Mouse (Mus musculus) embryonic fibroblast, embryonic 13.5 days (primary cell): ENCODE results near the gene Slc34a1. TPM values are rescaled to one million over a fixed set of nuclear protein-coding genes. Genes with fewer than 3 reads are reported as not detected.
"Not testable (repeated sequence)": the region's sequence is repeated elsewhere in the genome, so short reads cannot be mapped to it uniquely, and the experiment has no call there.

Experiments used
- H3K27ac ChIP-seq: 2 replicates; pipeline ENCODE4 v1.5.1; 2012; ENCODE audit warnings: low read length, control low read depth, inconsistent platforms; ENCODE audit not compliant: insufficient read depth
- H3K4me1 ChIP-seq: 2 replicates; pipeline ENCODE4 v1.6.1; 2011; ENCODE audit warnings: low read length; ENCODE audit not compliant: control insufficient read depth, insufficient read depth
- H3K4me3 ChIP-seq: 2 replicates; pipeline ENCODE4 v1.5.1; 2011; ENCODE audit warnings: mild to moderate bottlenecking, control low read depth, low read length; ENCODE audit not compliant: insufficient read depth
- CTCF ChIP-seq: IDR thresholded peaks from 2 replicates; pipeline ENCODE4 v1.5.1; 2011; ENCODE audit warnings: mild to moderate bottlenecking, control low read depth, low read length, moderate library complexity, borderline replicate concordance; ENCODE audit not compliant: insufficient read depth
- POLR2A ChIP-seq: IDR thresholded peaks from 2 replicates; pipeline ENCODE4 v1.6.1; 2011; ENCODE audit warnings: low read depth, mild to moderate bottlenecking, control low read depth, low read length, moderate library complexity
- polyA plus RNA-seq: library from polyadenylated mRNA; stranded (reverse); fragments of >200 nt; gene quantifications from 2 replicates; pipeline ENCODE4 v1.2.4, GENCODE M21; 2011; ENCODE audit warnings: low read depth; ENCODE audit not compliant: missing spikeins, insufficient read length

Gene Slc34a1
- polyA plus RNA-seq, 1 experiment, result not detected

DNA sequence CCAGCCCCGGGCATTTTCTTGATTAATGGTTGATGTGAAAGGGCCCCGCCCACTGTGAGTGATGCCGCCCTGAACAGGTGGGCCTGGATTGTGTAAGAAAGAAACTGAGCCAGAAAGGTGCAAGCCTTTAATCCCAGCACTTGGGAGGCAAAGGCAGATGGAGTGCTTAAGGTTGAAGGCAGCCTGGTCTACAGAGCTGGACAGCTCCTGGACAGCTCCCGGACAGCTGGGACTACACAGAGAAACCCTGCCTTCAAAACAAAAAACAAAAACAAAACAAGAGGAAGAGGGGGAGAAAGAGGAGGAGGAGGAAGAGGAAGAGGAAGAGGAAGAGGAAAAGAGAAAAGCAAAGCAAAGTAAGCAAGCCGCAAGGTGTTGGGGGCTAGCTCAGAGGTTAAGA lies 21.2 kb downstream of the Slc34a1 start:
- TF ChIP-seq CTCF, result no peak
- no peak for TF ChIP-seq POLR2A
- no peak overlapping the region for H3K27ac ChIP-seq
- no peak overlapping the region for H3K4me3 ChIP-seq
- H3K4me1 ChIP-seq, result no peaks in the 10 kb centered on the region

- Histone ChIP-seq H3K27ac (no peak overlapping the region), H3K4me3 (no peak overlapping the region), H3K4me1 (no peaks in the 10 kb centered on the region)
- no peak for TF ChIP-seq POLR2A
- no peak for TF ChIP-seq CTCF
Measured at GRCm38 (mm10) chr13:55420018-55420932, 22.3 kb downstream of the Slc34a1 start.

DNA sequence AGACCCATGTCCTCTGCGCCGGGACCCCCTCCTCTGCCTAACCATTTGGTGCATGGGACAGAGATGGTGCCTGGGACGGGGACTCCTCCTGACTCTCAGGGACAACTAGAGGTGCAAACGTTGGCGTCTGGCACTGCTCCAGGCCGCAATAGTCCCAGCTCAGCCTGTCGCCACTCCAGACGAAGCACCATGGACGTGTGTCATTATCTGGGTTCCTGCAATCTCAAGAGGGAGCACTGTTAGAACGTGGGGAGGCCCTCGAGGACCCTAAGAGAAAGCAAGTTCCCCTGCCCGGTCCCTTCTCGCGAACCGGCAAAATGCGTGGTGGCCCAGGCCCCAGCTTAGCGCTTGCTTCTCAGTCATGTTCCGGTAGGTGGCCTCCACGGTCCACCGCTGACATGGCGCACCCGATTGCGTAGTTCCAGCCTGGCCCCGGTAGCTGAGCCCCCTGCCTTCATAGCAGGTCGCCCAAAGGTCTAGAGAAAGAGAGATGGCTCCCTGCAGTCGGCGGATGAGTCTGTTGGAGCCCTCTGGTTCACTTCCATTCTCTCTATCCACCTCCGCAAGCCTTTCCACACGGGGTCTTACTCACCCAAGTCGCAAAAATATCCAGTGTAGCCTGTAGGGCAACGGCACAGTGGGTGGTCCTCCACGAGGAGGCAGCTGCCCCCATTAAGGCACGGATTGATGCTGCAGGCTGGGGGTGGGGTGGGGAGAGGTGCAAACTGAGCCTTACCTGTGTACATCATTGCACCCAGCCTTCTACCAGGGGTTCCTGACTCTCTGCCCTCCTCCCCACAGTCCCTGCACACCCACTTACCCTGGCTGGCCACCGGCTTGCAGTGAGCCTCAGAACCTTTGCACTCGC lies 23.2 kb downstream of the Slc34a1 start:
- no peaks in the 10 kb centered on the region for H3K4me1 ChIP-seq
- no peak for TF ChIP-seq POLR2A
- peak; percentile 86 for TF ChIP-seq CTCF

DNA sequence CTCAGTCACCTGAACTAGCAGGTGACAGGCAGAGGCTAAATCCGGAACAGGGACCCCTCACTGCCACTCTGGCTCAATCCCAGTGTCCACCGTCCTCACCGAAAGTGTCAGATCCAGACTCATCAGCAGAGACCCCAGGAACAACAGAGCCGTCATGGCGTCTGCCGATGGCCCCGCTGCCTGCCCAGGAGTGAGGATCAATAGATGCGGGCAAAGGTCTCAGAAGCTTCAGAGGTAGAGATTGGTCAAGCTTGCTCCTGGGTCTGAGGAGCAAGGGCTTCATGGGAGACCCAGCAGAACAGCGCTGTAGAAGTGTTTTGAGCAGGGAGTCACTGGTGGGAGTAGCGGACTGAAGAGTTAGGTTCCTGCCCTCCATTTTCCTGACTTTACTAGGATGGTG lies 28.6 kb downstream of the Slc34a1 start, which contains the start of gene F12:
TSS of gene F12 (minus strand) at position 181 of the 400 bp plus-strand sequence.
- no peak for TF ChIP-seq POLR2A
- no peak for TF ChIP-seq CTCF
- Histone ChIP-seq H3K27ac (no peak within 1 kb of the TSS), H3K4me3 (no peak within 1 kb of the TSS)

More for the DNA sequence above, 23.2 kb downstream of the Slc34a1 start:
- no peak overlapping the region for H3K4me3 ChIP-seq
- H3K27ac ChIP-seq, result no peak overlapping the region

GRCm38 (mm10) chr13:55429226-55429888 lies 31.4 kb downstream of the Slc34a1 start:
- TF ChIP-seq POLR2A (no peak), CTCF (no peak)
- H3K27ac ChIP-seq, result no peak overlapping the region
- H3K4me1 ChIP-seq, result no peaks in the 10 kb centered on the region
- no peak overlapping the region for H3K4me3 ChIP-seq

More for the DNA sequence above, 28.6 kb downstream of the Slc34a1 start, which contains the start of gene F12:
- H3K4me1 ChIP-seq, result no peaks in the 10 kb centered on the region

DNA sequence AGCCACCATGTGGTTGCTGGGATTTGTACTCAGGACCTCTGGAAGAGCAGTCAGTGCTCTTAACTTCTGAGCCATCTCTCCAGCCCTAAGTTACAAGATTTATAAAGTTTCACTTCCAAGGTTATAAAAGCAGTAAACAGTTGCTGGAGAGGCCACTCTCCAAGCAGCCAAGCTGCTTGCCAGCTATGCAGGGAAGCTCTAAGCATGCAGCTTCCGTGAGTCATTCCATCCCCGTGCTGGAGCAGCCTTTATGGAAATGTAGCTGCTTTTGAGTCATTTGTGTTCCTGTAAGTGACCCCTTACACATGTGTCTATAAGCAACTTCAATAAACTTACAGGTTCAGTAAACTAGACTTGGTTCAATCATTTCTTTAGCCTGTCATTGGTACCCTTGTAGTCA lies 32.6 kb downstream of the Slc34a1 start:
- TF ChIP-seq CTCF (no peak), POLR2A (no peak)
- Histone ChIP-seq H3K27ac (no peak overlapping the region), H3K4me1 (no peaks in the 10 kb centered on the region), H3K4me3 (no peak overlapping the region)

DNA sequence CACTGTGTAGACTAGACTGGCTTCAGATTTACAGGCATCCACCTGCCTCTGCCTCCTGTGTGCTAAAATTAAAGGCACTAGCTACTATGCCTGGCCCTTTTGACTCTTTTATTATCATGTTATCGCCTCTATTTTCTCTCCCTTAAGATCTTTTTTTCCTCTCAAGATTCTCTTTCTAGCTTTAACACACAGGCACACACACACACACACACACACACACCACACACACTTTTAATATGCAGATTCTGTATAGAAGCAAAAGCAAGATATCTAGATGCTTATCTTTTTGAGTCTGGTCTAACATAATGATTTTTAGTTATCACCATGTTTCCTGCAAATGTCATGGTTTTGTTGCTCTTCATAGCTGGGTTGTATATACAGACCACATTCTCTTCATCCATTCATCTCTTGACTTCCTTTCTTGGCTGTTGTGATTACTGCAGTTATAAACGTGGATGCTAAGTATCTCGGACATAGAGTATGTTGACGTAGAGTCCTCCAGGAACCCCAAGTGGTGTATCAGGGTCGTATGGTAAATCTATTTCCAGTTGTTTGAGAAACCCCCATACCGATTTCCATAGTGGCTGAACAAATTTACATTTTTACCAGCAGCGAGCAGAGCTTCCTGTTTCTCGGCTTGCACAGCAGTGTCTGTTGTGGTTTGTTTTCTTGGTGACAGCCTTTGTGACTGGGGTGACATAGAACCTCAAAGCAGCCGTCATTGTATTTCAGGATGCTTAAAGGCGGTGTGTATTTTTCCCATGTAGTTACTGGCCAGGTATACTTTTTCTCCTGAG lies 34.1 kb downstream of the Slc34a1 start:
- TF ChIP-seq POLR2A, result no peak
- TF ChIP-seq CTCF, result no peak
- Histone ChIP-seq H3K4me3 (no peak overlapping the region), H3K4me1 (no peaks in the 10 kb centered on the region), H3K27ac (no peak overlapping the region)

GRCm38 (mm10) chr13:55437111-55437629 lies 39.2 kb downstream of the Slc34a1 start:
- not testable (repeated sequence) for H3K4me1 ChIP-seq, H3K4me3 ChIP-seq, H3K27ac ChIP-seq

GRCm38 (mm10) chr13:55443799-55444285 lies 45.9 kb downstream of the Slc34a1 start:
- Histone ChIP-seq H3K27ac (peak overlapping the region; percentile 97), H3K4me3 (peak overlapping the region; percentile 49), H3K4me1 (peaks cover 8% of the 10 kb centered on the region; the same call in 1 of the 2 replicates)
- 0 out of 2 replicates have a peak, but pooled peaks have one; percentile 32 for TF ChIP-seq POLR2A
- TF ChIP-seq CTCF, result no peak
